Mouse (Mus musculus) spleen, adult 12 weeks (tissue): ENCODE results near the gene Sec1.
A peak's percentile ranks its signal among the peaks of the same experiment; 100 is the strongest.
"Not testable (repeated sequence)": the region's sequence is repeated elsewhere in the genome, so short reads cannot be mapped to it uniquely, and the experiment has no call there.

Source experiments
- DNase-seq: peaks from one replicate; pipeline ENCODE4 v3.0.0; 2022; ENCODE audit warnings: low spot score

The Sec1 gene

DNA sequence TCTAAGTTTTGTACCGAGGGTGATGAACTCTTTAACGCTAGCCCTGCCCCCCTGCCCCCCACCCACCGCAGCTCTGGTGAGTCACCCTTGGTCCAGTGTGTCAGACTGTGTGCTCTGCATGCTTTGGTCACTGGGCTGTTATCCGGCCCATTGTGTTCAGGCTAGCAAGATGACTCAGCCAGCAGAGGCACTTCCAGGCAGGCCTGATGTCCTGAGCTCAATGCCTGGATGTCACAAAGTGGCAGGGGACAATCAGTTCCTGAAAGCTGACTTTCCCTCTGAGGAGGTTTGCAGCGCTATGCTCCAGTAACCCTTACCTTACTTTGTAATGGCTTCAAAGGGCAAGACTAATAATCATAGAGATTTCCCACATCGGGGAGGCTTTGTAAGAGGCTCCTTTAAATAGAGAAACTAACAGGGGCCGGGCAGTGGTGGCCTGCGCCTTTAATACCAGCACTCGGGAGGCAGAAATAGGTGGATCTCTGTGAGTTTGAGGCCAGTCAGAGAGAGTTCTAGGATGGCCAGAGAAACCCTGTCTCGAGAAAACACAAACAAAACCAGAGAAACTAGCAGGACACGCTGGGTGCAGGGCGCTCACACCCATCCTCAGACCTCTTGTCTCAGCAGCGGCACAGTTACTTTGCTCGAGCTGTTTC lies 14.1 kb downstream of the Sec1 start:
- no peak for DNase-seq

DNA sequence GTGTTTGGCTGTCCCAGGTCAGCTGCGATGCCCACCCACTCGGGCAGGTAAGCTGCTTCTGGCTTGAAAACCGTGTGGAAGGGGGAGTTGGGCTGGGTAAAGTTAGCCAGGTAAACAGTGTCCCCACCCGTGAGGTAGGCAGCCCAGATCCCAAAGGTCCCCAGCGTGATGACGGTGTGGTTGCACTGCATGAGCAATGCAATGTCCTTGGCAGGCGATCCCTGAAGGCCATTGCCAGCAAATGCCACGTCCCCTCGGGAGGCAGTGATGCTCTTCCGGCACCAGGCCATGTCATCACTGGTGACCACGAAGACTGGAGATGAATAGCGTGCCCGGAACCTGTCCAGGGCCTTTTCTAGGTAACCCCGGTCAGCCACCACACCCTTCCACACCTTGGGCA lies 15.7 kb downstream of the Sec1 start:
- DNase-seq = no peak

DNA sequence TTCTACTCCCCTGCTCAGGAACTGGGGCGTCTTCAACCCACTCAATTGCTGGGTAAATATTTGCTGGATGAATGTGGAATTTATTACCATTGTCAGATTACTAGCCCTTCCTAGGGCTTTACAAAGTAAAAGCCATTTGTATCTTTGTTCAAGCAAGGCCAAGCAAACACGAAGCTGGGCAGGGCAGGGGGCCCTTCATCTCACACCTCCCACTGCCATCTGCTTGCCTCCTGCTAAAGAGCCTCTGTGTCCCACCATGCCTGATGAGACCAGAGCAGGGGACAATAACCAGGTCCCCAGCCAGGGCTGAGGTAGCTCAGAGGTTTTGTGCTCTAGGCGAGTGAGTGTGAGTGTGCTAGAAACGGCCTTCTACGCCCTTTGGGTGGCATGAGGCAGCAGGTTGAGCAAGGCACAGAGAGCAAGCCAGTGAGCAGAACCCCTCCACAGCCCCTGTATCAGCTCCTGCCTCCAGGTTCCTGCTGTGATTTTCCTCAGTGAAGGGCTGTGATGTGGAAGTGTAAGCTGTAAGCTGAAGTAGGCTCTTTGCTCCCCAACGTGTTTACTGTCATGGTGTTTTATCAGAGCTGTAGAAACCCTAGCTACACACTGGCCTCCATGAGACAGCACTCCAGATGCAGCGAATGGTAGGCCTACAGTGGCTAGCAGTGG lies 16.4 kb downstream of the Sec1 start:
- no peak for DNase-seq

DNA sequence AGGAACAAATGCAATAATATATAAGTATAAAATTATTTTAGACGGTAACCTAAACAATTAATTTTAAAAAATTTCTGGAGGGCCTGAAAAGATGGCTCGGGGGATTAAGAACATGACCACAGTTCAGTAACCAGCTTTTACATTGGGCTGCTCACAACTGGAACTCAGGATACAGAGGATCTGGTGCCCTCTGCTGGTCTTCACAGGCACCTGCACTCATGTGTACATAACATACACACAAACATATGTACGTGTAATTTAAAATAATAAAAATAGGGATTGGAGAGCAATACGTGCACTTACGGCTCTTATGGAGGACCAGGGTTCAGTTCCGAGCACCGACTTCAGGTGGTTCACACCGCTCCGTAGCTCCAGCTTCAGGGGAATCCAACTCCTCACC lies 25.3 kb downstream of the Sec1 start:
- no peak for DNase-seq

DNA sequence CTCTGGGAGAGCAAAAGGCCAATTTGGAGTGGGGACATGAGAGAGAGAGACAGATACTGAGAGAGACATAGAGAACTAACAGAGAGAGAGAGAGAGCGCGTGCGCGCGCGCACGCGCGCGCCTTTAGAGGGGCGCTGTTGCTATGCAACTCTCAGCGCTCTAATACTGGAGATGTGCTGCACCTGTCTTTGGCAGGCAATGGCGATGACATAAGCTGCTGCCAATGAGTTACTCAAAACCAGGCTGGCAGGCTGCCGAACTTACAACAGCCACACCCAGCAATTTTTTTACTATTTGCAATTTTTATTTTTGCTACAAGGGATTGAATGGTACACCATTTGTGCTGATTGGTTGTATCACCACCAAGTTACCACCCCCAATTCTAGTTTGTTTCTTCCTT lies 26.4 kb downstream of the Sec1 start:
- DNase-seq = no peak

DNA sequence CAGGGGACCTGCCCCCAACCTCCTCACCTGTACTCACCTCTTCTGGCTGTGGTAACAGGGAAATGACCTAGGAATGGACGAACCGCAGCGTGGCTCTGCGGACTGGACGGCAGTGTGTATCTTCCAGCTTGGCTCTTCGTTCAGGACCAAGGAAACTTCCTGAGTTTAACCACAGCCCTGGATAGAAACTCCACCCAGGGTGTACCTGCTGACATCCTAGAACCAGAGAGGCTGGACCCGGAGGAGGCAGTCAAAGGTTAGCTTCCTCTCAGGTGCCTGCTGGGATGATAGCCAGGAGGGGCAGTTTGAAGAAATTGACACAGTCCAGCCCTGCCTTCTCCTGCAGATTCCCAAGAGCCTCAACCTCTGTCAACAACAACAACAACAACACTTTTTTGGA lies 28.0 kb downstream of the Sec1 start, which contains the start of gene Fut2:
Fut2 (minus strand) TSS at position 234 of the 400 bp plus-strand sequence.
- DNase-seq = no peak

DNA sequence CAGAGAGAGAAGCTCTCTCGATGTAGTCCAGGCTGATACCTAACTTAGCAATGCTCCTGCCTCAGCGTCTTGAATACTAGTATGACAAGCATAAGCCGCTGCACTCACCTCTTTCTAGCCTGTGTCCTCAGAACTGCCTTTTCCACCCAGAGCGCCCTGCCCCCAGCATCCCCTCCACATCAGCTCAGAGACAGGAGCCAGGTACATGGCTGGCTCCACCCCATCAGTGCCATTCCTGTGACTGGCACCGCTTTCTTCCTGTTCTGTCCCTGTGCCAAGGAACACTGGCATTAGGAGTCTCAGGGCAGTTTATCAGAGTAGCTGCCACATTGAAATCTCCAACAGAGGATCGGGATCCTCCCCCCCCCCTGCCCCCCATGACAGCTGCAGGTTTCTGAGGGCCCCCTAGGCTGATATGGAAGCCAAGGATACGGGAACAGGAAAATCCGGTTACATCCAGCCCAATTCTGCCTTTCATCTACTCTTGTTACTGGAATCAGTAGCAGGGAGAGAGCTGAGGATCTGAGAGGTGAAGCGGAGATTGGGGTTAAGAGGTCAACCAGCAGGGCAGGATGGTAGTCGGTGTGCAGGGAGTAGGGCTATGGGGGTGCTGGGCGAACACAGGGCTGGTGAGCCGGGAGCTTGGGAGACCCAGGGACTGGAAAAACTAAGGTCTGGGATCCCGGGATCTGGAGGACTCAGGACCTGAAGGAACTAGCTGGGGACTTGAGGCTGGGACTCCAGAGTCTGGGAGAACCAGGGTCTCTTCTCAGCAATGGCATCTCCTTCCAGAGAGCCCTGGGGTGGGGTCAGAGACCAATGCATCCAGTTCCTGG lies 28.7 kb downstream of the Sec1 start:
- no peak for DNase-seq

DNA sequence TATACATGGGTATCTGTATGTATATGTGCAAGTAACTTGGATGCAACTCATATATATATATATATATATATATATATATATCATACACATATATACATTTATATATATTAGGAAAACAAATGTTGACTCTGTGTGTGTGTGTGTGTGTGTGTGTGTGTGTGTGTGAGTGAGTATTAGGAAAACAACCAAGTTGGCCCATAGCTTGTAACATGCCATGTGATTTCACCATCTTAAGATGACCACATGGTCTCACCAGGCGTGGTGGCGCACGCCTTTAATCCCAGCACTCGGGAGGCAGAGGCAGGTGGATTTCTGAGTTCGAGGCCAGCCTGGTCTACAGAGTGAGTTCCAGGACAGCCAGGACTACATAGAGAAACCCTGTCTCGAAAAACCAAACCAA lies 32.5 kb downstream of the Sec1 start:
- DNase-seq = not testable (repeated sequence)

DNA sequence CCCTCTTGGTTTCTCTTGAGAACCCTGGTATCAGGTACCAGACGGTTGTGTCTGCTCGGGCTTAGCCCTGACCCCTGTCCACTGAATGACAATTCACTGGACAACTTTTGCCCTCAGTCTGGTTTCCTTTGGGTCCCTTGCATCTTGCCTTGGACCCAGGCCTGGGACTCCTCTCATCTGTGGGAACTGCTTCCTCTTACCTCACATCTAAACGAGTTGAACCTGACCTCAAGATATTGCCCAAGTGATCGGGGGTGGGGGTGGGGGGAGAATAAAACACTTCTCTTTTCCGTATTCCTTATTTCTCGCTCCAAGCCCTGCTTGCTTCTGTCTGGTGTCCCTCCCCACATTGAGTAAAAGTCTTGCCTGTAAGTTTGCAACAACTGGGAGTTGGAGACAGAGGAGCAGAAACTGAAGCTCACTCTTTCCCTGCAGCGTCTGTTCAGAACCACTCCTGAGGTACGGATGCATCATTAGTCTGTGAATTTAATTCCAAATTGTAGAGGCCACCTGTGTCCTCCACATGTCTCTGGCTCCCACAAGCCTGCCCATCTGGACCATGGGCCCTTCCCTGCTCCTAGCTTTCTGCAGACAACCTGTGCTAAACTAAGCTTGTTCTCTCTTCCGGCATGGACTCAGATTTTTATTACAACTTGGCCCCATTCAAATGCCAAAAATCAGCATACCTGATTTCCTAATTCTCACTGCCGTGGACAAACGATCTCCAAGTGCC lies 33.3 kb downstream of the Sec1 start:
- no peak for DNase-seq

DNA sequence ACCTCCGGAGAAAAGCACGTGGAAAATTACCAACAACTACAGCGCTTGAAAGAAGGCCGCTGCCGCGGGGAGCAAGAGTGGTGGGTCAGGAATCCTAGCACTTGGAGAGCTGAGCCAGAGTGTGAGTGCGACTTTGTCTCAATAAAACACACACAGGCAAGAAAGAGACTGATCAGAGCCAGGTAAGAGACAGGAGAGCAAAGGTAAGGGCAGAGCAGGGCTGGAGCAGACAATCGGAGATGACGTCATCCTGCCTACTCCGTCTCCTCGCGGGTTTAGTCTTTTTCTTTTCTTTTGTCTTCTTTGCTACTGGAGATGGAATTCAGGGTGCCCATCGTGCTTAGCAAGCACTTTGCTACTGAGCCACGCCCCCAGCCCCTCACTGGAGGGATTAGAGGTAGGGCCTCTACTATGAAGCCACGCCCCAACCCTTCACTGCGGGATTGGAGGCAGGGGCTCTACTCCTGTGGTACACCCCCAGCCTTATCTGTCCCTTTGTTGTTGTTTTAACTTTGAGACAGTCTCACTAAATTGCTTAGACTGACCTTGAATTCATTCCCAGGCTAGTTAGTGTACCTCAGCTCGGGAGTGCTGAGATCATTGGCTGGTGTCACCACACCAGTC lies 39.7 kb downstream of the Sec1 start:
- DNase-seq = no peak

DNA sequence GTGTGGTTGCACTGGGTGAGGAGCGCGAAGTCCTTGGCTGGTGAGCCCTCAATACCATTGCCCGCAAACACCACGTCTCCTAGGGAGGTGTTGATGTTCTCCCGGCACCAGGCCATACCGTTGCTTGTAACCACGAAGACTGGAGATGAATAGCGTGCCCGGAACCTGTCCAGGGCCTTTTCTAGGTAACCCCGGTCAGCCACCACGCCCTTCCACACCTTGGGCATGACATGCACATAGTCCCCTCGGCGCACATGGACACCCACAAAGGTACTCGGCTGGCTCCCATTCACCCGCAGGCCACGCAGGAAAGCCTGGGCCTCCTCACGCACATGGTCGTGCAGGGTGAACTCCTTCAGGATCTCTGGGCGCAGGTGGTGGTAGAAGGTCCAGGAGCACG lies 43.7 kb downstream of the Sec1 start:
- DNase-seq = not testable (repeated sequence)

DNA sequence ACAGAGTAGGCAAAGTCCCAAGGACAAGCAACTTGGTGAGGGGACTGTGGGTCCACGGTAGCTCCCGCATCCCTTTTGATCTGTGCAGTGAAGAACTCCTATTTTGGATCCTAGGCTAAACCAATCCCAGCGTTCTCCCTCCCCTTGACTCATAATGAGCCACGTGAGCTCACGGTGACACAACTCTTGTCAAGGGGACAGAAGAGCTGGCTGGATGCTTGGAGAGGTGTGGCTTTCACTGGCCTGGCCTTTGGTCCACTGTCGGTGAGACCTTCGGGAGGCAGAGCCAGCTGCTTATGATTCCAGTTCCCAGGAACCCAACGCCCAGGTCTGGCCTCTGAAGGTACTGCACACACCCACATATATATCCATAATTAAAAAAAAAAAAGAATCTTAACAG lies 44.9 kb downstream of the Sec1 start:
- no peak for DNase-seq

DNA sequence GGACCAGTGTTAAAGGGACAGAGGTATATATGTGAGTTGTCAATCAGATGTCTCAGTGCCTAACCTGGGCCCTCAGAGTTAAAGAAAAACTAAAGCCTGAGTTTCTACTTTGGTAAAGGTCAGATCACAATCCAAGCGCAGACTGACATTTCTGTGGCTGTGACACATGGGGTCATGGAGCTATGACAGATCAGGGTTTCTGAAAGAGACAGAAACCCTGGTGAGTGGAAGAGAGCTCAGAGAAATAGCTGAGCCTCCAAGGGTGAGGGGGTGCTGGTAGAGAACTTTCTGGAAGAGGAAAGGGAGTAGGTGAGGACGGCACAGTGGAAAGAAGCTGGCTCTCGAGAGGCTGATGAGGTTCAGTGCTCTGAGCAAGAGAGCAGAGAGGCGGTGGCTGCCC lies 47.5 kb downstream of the Sec1 start:
- no peak for DNase-seq

DNA sequence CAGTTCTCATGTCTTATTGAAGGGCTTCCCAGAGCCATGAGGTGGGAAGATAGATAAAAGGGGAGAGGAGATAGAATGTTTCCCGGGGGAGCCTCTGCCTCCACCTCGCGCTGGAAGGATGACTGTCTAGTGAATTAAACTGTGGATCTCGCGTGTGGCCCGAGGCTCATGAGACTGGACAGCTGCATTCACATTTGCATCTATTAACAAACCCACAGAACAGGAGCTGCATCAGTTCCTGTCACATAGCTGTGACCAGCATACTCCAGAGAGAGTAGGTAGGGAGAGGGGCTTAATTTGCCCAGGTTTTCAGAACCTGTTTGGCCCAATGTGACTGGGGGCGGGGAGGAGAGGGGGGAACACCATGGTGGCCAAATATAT lies 48.6 kb downstream of the Sec1 start:
- DNase-seq = no peak

DNA sequence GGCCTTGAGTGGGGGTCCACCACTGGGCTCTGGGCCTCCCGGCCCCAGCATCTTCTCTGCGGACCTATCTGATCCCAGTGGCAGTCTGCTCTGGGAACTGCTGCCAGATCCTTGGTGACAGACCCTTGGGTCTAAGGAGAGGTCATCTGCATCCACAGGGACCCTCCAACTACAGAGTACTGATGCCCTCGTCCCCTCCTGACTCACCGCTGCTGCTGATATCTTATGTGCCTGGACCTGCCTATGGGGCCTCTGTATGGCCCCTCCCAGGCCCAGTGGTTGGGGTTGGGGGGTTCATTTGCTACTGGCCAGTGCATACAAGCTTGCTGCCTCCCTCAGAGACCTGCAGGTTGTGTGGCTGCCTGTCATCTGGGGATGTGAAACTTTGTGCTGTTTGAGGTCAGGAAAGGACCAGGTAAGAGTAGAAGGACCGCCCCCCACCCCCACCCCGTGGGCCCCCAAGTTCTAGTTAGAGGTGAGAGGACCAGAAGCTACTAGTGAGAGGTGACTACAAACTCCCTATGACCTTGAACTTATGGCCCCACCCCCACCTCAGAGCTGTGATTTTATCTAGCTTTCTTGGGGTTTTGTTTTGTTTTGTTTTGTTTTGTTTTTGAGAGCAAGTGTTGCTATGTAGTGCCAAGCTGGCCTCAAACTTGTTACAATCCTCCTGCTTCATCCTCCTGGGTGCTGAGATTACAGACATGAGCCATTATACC lies 49.2 kb downstream of the Sec1 start:
- no peak for DNase-seq

DNA sequence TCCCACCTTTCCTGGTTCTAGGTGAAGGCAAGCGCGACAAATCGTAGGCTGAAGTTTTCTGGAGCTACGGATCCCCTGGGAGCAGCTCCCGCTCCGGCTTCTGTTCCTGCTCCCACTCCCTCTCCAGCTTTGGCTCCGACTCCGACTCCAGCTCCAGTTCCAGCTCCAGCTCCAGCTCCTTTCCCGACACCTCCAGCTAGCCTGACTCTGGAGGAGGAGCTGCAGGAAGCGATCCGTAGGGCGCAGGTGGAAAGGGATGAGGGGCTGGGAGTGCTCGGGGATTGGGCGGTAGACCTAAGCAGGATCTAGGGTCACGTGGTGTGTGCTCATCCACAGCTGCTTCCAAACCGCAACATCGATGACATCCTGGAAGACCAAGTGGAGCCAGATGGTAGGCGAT lies 50.0 kb downstream of the Sec1 start:
- DNase-seq = no peak

DNA sequence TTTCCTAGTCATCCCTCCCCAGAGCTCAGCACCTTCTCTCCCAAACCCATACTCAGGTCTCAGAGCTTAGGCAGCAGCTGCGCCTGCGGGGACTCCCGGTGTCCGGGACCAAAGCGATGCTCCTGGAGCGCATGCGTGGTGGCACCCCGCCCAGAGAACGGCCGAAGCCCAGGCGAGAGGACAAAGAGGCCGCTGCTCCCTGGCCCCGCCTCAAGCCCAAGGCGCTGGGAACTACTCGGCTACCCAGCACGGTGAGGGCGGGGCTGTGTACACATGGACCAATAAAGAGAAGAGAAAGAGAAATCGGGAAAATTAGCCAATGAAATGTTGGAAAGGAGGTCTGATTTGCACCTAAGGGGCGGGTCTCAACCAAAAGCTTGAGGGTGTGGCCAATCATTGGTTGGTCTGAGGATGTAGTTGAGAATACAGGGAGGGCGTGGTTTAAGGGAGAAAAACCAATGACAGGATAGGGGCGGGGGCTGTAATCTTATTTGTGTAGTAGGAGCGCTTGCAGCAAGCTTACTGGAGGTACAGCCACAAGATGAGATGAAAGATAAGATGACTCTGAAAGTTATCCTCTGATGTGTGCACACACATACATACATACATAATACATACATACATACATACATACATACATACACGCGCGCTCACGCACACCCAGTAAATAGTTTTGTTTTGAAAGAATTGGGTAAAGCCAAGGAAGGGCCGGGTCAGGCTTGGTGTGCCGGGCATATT lies 50.6 kb downstream of the Sec1 start:
- peak; percentile 23 for DNase-seq

DNA sequence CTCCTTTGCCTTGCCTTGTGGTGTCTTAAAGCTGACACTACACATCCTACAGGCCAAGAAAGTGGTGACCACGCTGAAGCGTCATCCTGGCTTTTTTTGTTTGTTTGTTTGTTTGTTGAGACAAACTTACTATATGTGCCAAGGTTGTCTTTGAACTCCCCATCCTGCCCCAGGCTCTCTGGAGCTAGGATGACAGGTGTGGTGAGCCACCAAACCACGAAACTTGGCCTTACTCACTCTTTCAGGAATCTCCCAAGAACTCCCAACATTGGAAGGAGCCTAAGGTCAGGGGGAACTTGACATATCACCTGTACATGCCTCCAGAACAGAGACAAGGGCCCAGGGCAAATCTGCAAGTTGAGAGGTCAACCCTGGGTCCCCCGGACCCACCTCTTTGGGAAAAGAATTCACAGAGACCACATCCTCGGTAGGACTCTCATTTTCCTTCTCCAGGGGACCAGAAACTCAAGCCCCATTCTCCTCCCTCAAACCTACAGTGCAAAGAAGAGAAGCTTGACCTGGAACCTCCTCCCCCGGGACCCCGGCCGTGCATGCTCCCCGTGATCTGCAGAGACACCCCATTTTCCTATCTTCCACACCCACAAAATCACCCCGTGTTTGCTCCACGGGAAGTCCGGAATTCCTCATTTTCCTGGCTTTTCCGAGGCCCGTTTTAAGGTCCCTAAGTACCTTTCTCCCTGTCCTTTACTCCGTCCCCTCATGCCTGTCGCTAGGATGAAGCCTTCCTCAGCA lies 51.5 kb downstream of the Sec1 start:
- no peak for DNase-seq

DNA sequence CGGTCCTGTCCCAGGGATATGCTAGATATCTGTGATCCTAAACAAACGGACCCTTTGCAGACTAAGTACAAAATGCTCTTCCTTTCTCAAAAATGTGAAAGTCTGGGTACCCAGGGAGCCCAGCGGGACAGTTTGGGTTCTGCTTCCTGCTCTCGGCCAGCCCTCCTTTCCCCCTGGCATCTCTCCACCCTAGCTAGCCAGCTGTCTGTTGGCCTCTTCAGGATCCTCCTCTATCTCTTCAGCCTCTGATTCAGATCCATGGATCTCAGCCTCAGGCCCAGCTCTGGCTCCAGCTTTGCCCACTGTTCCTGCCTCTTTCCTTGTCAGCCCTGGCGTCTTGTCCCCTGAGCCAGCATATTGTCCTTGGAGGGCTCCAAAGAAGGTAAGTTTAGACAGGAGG lies 52.1 kb downstream of the Sec1 start:
- no peak for DNase-seq
